Mouse (Mus musculus): ENCODE data around the gene Btnl2. TPM values are rescaled to one million over a fixed set of nuclear protein-coding genes. Genes with fewer than 3 reads are reported as not detected.
A peak's percentile ranks its signal among the peaks of the same experiment; 100 is the strongest.

The Btnl2 gene
- polyA plus RNA-seq, 1 experiment from 2014 or later, result not detected

- no peaks in the 10 kb centered on the region for H3K36me3 ChIP-seq (replicated peaks)
- DNase-seq (ENCODE audit: extremely low spot score, low spot score), result no peak
- H3K4me1 ChIP-seq, result no peaks in the 10 kb centered on the region
- no peak overlapping the region for H3K4me3 ChIP-seq
- no peak overlapping the region for H3K27ac ChIP-seq
- H3K9me3 ChIP-seq, result no peaks in the 10 kb centered on the region
- H3K27me3 ChIP-seq (ENCODE audit: poor library complexity, severe bottlenecking), result no peaks in the 10 kb centered on the region
- 86% methylated on average over 3 of the region's 3 CpGs for WGBS
These were observed 9.2 kb downstream of the Btnl2 start for GRCm38 (mm10) chr17:34363676-34364310.

GRCm38 (mm10) chr17:34365031-34365430 is 10.4 kb downstream of the Btnl2 start:
- no peak overlapping the region for H3K4me3 ChIP-seq
- H3K27ac ChIP-seq, result no peak overlapping the region
- 82% methylated on average over 10 of the region's 10 CpGs for WGBS
- no peak for DNase-seq (ENCODE audit: extremely low spot score, low spot score)
- H3K4me1 ChIP-seq, result no peaks in the 10 kb centered on the region
- no peaks in the 10 kb centered on the region for H3K36me3 ChIP-seq (replicated peaks)
- H3K9me3 ChIP-seq, result no peaks in the 10 kb centered on the region
- no peaks in the 10 kb centered on the region for H3K27me3 ChIP-seq (ENCODE audit: poor library complexity, severe bottlenecking)

- 90% methylated on average over 4 of the region's 4 CpGs for WGBS
- Histone ChIP-seq H3K27me3 (ENCODE audit: poor library complexity, severe bottlenecking) (no peaks in the 10 kb centered on the region), H3K9me3 (no peaks in the 10 kb centered on the region), H3K4me1 (no peaks in the 10 kb centered on the region), H3K36me3 (replicated peaks) (no peaks in the 10 kb centered on the region), H3K27ac (no peak overlapping the region), H3K4me3 (no peak overlapping the region)
- no peak for DNase-seq (ENCODE audit: extremely low spot score, low spot score)
These were observed 15.9 kb downstream of the Btnl2 start for GRCm38 (mm10) chr17:34370563-34370962.

GRCm38 (mm10) chr17:34373055-34373709 is 18.6 kb downstream of the Btnl2 start:
- DNase-seq (ENCODE audit: extremely low spot score, low spot score), result no peak
- H3K36me3 ChIP-seq (replicated peaks), result no peaks in the 10 kb centered on the region
- H3K9me3 ChIP-seq, result no peaks in the 10 kb centered on the region
- 87% methylated on average over 6 of the region's 6 CpGs for WGBS
- no peak overlapping the region for H3K27ac ChIP-seq
- H3K4me1 ChIP-seq, result no peaks in the 10 kb centered on the region
- no peak overlapping the region for H3K4me3 ChIP-seq
- H3K27me3 ChIP-seq (ENCODE audit: poor library complexity, severe bottlenecking), result no peaks in the 10 kb centered on the region

GRCm38 (mm10) chr17:34376847-34377246 is 22.2 kb downstream of the Btnl2 start, which contains the start of gene Btnl1:
Btnl1 (plus strand) TSS chr17:34377132.
- 79% methylated on average over 2 of the region's 2 CpGs for WGBS
- Histone ChIP-seq H3K4me3 (no peak within 1 kb of the TSS), H3K27ac (no peak within 1 kb of the TSS), H3K27me3 (ENCODE audit: poor library complexity, severe bottlenecking) (no peaks in the 10 kb centered on the region), H3K36me3 (replicated peaks) (no peaks in the 10 kb centered on the region), H3K9me3 (no peaks in the 10 kb centered on the region), H3K4me1 (no peaks in the 10 kb centered on the region)
- DNase-seq (ENCODE audit: extremely low spot score, low spot score), result no peak

GRCm38 (mm10) chr17:34377450-34378209 is 23.0 kb downstream of the Btnl2 start:
- H3K27me3 ChIP-seq (ENCODE audit: poor library complexity, severe bottlenecking), result no peaks in the 10 kb centered on the region
- no peaks in the 10 kb centered on the region for H3K36me3 ChIP-seq (replicated peaks)
- H3K9me3 ChIP-seq, result no peaks in the 10 kb centered on the region
- DNase-seq (ENCODE audit: extremely low spot score, low spot score), result no peak
- no peaks in the 10 kb centered on the region for H3K4me1 ChIP-seq
- H3K4me3 ChIP-seq, result no peak overlapping the region
- 77% methylated on average over 6 of the region's 6 CpGs for WGBS
- no peak overlapping the region for H3K27ac ChIP-seq

- 84% methylated on average over 2 of the region's 2 CpGs for WGBS
- H3K27me3 ChIP-seq (ENCODE audit: poor library complexity, severe bottlenecking), result no peaks in the 10 kb centered on the region
- H3K9me3 ChIP-seq, result peaks cover 5% of the 10 kb centered on the region; the same call in 1 of the 2 replicates
- no peak overlapping the region for H3K27ac ChIP-seq
- no peaks in the 10 kb centered on the region for H3K4me1 ChIP-seq
- no peak for DNase-seq (ENCODE audit: extremely low spot score, low spot score)
- no peaks in the 10 kb centered on the region for H3K36me3 ChIP-seq (replicated peaks)
- H3K4me3 ChIP-seq, result no peak overlapping the region
These were observed 24.1 kb downstream of the Btnl2 start for GRCm38 (mm10) chr17:34378716-34379115.

GRCm38 (mm10) chr17:34379451-34379850 is 24.8 kb downstream of the Btnl2 start:
- no peak overlapping the region for H3K27ac ChIP-seq
- H3K36me3 ChIP-seq (replicated peaks), result no peaks in the 10 kb centered on the region
- no peak overlapping the region for H3K4me3 ChIP-seq
- no peaks in the 10 kb centered on the region for H3K4me1 ChIP-seq
- no peak for DNase-seq (ENCODE audit: extremely low spot score, low spot score)
- WGBS, result 89% methylated on average over 7 of the region's 7 CpGs
- H3K9me3 ChIP-seq, result peaks cover 5% of the 10 kb centered on the region; the same call in 1 of the 2 replicates
- no peaks in the 10 kb centered on the region for H3K27me3 ChIP-seq (ENCODE audit: poor library complexity, severe bottlenecking)

- no peak for DNase-seq (ENCODE audit: extremely low spot score, low spot score)
- Histone ChIP-seq H3K4me1 (no peaks in the 10 kb centered on the region), H3K36me3 (replicated peaks) (no peaks in the 10 kb centered on the region), H3K27ac (no peak overlapping the region), H3K27me3 (ENCODE audit: poor library complexity, severe bottlenecking) (no peaks in the 10 kb centered on the region), H3K9me3 (peaks cover 5% of the 10 kb centered on the region; the same call in 1 of the 2 replicates), H3K4me3 (no peak overlapping the region)
- 74% methylated on average over 11 of the region's 11 CpGs for WGBS
These were observed 27.3 kb downstream of the Btnl2 start for GRCm38 (mm10) chr17:34381876-34382275.

- H3K27me3 ChIP-seq (ENCODE audit: poor library complexity, severe bottlenecking), result no peaks in the 10 kb centered on the region
- DNase-seq (ENCODE audit: extremely low spot score, low spot score), result peak; percentile 16
- H3K4me3 ChIP-seq, result no peak overlapping the region
- no peaks in the 10 kb centered on the region for H3K4me1 ChIP-seq
- H3K36me3 ChIP-seq (replicated peaks), result no peaks in the 10 kb centered on the region
- 77% methylated on average over 7 of the region's 7 CpGs for WGBS
- H3K9me3 ChIP-seq, result peaks cover 5% of the 10 kb centered on the region; the same call in 1 of the 2 replicates
- no peak overlapping the region for H3K27ac ChIP-seq
These were observed 28.6 kb downstream of the Btnl2 start for GRCm38 (mm10) chr17:34383212-34383611.

- 77% methylated on average over 3 of the region's 3 CpGs for WGBS
- no peak overlapping the region for H3K27ac ChIP-seq
- no peaks in the 10 kb centered on the region for H3K27me3 ChIP-seq (ENCODE audit: poor library complexity, severe bottlenecking)
- H3K9me3 ChIP-seq, result peaks cover 5% of the 10 kb centered on the region; the same call in 1 of the 2 replicates
- no peak for DNase-seq (ENCODE audit: extremely low spot score, low spot score)
- no peaks in the 10 kb centered on the region for H3K4me1 ChIP-seq
- no peaks in the 10 kb centered on the region for H3K36me3 ChIP-seq (replicated peaks)
- H3K4me3 ChIP-seq, result no peak overlapping the region
These were observed 30.1 kb downstream of the Btnl2 start for GRCm38 (mm10) chr17:34384699-34385098.

GRCm38 (mm10) chr17:34386656-34387055 is 32.0 kb downstream of the Btnl2 start:
- WGBS, result 89% methylated on average over 2 of the region's 2 CpGs
- H3K4me1 ChIP-seq, result no peaks in the 10 kb centered on the region
- DNase-seq (ENCODE audit: extremely low spot score, low spot score), result no peak
- peaks cover 10% of the 10 kb centered on the region for H3K27me3 ChIP-seq (ENCODE audit: poor library complexity, severe bottlenecking)
- no peak overlapping the region for H3K4me3 ChIP-seq
- H3K9me3 ChIP-seq, result peaks cover 5% of the 10 kb centered on the region; the same call in 1 of the 2 replicates
- no peaks in the 10 kb centered on the region for H3K36me3 ChIP-seq (replicated peaks)
- no peak overlapping the region for H3K27ac ChIP-seq

- WGBS, result 42% methylated on average over 4 of the region's 4 CpGs
- H3K36me3 ChIP-seq (replicated peaks), result no peaks in the 10 kb centered on the region
- no peak overlapping the region for H3K4me3 ChIP-seq
- H3K4me1 ChIP-seq, result peaks cover 8% of the 10 kb centered on the region
- peak; percentile 24 for DNase-seq (ENCODE audit: extremely low spot score, low spot score)
- no peaks in the 10 kb centered on the region; the same call in 1 of the 2 replicates for H3K9me3 ChIP-seq
- H3K27me3 ChIP-seq (ENCODE audit: poor library complexity, severe bottlenecking), result peaks cover 15% of the 10 kb centered on the region
- H3K27ac ChIP-seq, result no peak overlapping the region
These were observed 33.9 kb downstream of the Btnl2 start for GRCm38 (mm10) chr17:34388513-34388912.
